Mouse (Mus musculus): ENCODE results near the gene Tnfrsf12a. TPM values are rescaled to one million over a fixed set of nuclear protein-coding genes. Genes with fewer than 3 reads are reported as not detected.

Tnfrsf12a gene
- 1 to 10 TPM; 6.4 to 9.8 (median 7.4) TPM for total RNA-seq (2022)

DNA sequence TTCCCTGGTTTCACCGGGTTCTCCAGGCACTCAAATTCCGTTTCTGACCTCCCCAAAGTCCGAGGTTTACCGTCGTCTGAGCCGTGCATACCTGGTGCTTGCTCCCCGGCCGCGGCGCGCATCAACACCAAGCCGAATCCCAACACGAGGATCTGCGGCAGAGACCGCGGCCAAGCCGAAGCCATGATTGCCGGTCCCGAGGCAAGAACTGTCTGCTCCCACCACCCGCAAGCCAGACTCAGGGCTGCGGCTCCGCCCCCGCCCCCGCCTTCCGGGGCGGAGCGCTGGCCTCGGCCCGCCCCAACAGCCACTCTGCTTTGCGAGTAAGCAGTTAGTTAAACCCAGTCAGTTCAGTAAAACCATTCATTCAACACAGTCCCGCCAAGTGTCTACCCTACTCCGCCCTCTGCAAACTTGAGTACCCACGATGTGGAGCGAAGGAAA is at the start of gene Tnfrsf12a:
Gene Tnfrsf12a, minus strand, starts transcription at position 233 of the 444 bp plus-strand sequence.
- peak; percentile 62 to 65 for DNase-seq (ENCODE audit: low spot score in 2 of 2)

GRCm38 (mm10) chr17:23726758-23727142 is 49.5 kb upstream of the Tnfrsf12a start:
- no peak for DNase-seq (ENCODE audit: low spot score in 2 of 2)

- peak; percentile 89 to 91 for DNase-seq (ENCODE audit: low spot score in 2 of 2)
Observed at GRCm38 (mm10) chr17:23725999-23726757, 48.9 kb upstream of the Tnfrsf12a start, which contains the start of gene Pkmyt1. TSS of gene Pkmyt1 (plus strand) at chr17:23726336.

GRCm38 (mm10) chr17:23725477-23725876 is 48.2 kb upstream of the Tnfrsf12a start:
- DNase-seq (ENCODE audit: low spot score in 2 of 2): no peak

GRCm38 (mm10) chr17:23722376-23723125 is 45.3 kb upstream of the Tnfrsf12a start, which contains the start of gene 1520401A03Rik:
TSS of gene 1520401A03Rik (minus strand) at chr17:23722783.
- DNase-seq (ENCODE audit: low spot score in 2 of 2): no peak

DNA sequence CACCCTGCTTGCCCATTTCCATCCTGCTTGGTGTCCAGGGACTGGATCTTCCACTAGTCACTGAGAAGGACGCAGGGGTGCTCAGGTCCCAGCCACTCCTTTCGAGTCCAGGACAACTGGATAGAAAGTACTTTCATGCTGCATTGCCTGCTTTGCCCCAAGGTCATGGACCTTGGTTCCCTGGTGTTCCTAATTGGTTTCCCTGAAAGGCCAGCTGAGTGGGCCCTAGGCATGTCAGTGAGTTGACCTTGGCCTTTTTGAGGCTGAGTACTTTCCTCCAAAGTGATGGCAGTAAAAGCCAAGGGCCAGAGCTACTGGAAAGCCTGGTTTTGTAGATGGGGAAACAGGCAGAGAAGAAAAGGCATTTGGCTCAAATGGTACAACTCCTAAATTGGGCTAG is 44.6 kb upstream of the Tnfrsf12a start:
- DNase-seq (ENCODE audit: low spot score in 2 of 2): no peak

- DNase-seq (ENCODE audit: low spot score in 2 of 2): no peak
Observed at GRCm38 (mm10) chr17:23719455-23719854, 42.2 kb upstream of the Tnfrsf12a start.

- no peak for DNase-seq (ENCODE audit: low spot score in 2 of 2)
Observed at GRCm38 (mm10) chr17:23717003-23717402, 39.7 kb upstream of the Tnfrsf12a start.

DNA sequence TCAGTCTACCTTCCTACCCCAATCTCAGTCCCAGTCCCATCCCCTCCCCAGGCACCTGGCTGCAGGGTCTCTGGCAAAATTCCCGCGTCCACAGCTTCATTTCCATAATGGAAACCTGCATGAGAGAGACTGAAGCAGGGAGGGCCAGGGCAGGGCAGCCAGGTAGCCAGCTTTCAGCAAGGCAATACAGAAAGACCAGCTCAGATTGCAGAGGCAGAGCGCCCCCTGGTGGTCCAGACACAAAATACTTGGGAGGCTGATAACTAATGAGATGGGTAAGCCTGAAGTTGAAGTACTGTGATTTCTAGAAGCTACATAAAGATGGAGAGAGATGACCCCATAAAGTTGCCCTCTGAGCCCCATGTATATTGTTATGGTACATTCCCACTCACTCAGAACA is 28.9 kb upstream of the Tnfrsf12a start:
- DNase-seq (ENCODE audit: low spot score in 2 of 2): peak; percentile 34 to 72

- DNase-seq (ENCODE audit: low spot score in 2 of 2): no peak
Observed at GRCm38 (mm10) chr17:23705525-23706104, 28.3 kb upstream of the Tnfrsf12a start.

GRCm38 (mm10) chr17:23704741-23705140 is 27.5 kb upstream of the Tnfrsf12a start:
- peak in 1 of 2 experiments; percentile 30 for DNase-seq (ENCODE audit: low spot score in 2 of 2)

DNA sequence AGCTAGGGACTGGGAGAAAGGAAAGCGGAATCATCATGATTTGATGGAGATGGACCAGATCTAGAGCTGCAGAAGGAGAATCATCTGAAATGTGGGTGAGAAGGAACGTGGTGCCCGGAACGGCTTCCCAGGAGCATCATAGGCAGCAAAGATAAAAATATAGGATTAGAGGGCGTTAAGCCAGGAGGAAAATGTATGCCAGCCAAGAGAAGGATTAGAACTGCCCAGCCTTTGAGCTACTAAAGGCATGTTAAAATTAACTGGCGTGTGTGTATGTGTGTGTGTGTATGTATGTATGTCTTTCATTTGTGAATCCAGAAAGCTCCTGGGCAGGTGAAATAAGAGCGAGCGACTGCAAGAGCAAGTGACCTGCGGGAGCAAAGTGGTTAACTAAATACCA is 26.0 kb upstream of the Tnfrsf12a start:
- DNase-seq (ENCODE audit: low spot score in 2 of 2): no peak

DNA sequence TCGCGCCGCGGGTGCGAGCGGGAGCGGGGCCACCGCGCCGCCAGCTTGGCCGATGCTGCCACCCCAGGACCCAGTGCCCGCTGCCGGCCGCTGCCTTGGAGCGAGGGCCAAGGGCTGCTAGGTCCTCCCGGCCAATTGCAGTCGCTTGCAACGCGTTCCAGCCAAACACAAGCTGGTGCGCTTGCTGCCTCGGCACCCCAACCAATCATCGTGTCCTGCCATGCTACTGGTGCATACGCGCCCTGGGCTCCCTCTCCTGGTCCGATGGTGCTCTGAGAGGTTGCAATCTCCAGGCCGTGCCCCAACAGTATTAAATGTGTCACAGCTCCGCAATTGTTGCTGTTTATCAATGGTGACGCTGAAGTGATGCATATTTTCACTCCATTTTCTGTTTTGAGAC is 22.8 kb upstream of the Tnfrsf12a start:
- peak; percentile 88 to 89 for DNase-seq (ENCODE audit: low spot score in 2 of 2)

DNA sequence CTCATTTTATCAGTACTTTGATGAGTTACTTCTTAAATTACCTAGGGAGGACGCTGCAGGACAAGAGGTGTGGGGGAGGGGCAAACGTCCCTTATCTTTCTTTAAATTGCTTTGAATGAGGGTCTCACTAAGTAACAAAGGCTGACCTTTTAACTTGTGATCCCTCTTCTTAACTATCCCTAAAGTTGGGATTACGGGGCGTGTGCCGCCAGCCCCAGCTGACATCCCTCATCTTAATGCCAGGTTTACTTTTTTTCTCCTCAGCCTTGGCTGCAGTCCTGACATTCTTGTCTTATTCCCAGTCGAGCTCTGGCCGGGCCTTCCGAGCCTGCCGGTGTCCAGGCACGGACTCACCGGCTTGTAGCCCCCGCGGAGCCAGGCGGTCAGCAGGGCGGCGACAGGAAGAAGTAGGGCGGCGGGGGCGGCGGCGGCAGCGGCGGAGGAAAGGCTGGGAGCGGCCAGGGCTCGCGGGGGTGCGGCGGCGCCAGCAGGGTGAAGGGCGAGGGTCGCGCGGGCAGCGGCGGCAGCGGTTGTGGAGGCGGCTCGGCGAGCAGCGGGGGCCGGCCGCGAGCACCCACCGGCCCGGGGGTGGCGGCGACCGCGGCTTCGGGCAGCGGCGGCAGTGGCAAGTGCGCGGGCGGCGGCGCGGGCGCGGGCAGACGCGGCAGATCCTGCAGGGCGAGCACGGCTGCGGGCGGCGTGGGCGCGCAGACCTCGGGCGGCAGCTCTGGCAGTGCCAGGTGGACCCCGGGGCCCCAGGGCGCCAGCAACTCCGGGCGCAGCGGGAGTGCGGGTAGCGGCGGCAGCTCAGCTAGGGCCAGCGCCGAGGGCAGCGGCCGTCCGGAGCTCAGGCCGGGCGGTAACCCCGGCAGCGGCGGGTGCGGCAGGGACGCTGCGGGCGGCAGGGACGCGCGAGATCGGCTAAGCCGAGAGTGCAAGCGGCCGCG is 22.1 kb upstream of the Tnfrsf12a start:
- DNase-seq (ENCODE audit: low spot score in 2 of 2): no peak

DNA sequence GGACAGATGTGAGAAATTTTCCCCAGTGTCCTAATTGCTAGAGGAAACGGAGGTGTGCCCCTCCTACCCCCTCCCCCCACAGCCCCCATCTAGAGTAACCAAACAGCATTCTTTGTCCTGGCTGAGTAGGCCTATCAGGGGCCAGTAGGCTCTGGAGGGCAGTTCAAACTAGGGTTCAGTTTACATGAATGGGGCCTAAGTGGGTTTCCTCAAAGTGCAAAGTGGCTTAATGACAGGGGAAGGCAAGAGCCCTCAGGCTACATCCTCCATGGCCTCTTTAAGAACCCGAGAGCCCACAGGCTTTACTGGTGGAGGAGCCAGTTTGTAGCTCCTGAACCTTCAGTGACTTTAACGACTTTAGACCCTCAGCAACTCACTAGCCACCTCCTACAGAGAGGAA is 18.5 kb upstream of the Tnfrsf12a start:
- no peak for DNase-seq (ENCODE audit: low spot score in 2 of 2)

GRCm38 (mm10) chr17:23694491-23694890 is 17.2 kb upstream of the Tnfrsf12a start:
- DNase-seq (ENCODE audit: low spot score in 2 of 2): no peak

DNA sequence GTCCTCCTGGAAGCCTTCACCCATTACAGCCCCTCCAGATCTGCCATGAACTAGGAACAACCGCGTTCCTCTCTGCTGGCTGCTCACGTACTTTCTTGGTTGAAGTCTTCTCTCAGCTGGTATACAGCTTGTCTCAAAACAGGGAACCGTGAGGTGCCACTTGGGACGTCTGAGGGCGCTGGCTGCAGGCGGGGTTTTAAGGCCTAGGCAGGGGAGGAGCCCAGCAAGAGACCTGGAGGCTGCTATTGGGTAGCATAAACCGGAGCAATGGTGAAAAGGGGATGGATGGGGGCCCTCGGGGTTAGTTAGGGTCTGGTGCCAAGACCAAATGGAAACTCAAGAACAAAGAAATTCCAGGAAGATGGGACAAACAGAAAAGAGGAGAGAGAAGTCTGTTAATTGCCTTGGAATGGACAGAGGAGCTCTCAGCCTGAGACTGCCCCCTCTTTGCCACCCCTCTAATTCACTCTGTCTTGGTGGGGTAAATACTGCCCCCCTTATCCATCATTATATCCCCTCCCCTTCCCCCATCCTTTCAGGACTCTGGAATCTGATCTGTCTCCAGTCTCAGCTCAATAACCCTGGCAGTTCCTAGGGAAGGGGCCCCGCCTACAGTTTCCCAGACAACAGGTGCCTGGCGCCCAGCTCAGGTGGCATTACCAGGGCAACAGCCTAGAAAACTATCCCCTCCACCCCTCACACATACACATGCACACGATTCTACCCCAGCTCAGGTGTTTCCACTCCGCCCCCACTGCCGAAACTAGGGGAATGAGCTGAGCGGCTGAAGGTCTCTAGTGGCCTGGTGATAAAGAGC is 6.8 kb upstream of the Tnfrsf12a start, which contains the start of gene Cldn9:
Gene Cldn9, minus strand, starts transcription at position 171 of the 817 bp plus-strand sequence.
- no peak for DNase-seq (ENCODE audit: low spot score in 2 of 2)

- DNase-seq (ENCODE audit: low spot score in 2 of 2): no peak
Observed at GRCm38 (mm10) chr17:23683226-23683625, 6.0 kb upstream of the Tnfrsf12a start.

DNA sequence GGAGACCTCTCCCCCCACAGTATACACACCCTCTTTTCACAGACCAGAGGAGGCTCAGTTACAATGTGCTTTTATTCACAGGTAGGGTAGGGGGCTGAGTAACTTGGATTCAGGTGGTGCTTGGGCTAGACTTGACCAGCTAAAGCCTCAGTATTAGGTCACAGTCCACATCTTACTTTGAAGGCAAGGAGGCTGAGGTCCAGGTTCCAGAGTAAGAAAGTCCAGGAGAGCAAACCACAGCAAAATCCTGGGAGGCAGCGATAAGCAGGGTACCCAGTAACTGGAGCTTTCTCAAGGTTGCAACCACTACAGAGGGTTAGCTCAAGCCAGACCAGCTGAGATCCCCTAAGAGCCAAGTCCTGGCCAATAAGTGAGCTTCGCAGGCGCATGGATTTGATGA is 5.3 kb upstream of the Tnfrsf12a start:
- no peak for DNase-seq (ENCODE audit: low spot score in 2 of 2)

- no peak for DNase-seq (ENCODE audit: low spot score in 2 of 2)
Observed at GRCm38 (mm10) chr17:23682092-23682491, 4.8 kb upstream of the Tnfrsf12a start.
